Mouse (Mus musculus) CH12.LX (cell line): ENCODE measurements at regions not wholly inside any gene's neighbourhood (a gene's known extent, or its start where the extent isn't known, plus 50 kb on each side); places are given as distances from the start of the nearest gene placed in this dataset.

ENCODE experiments used
- DNase-seq: peaks from one replicate; pipeline ENCODE4 v3.0.0-alpha.2; 2013; ENCODE audit errors: extremely low read depth
- H3K27ac ChIP-seq: 2 replicates; pipeline ENCODE4 v1.5.1; 2012; ENCODE audit warnings: low read depth, mild to moderate bottlenecking, control low read depth, moderate library complexity; ENCODE audit not compliant: insufficient read depth
- H3K27me3 ChIP-seq: replicated peaks from 2 replicates; pipeline ENCODE3; 2012; ENCODE audit warnings: inconsistent platforms
- H3K36me3 ChIP-seq, 2 experiments: replicated peaks in 1 of 2; 2 replicates each; pipeline versions ENCODE3 to v1.6.1; 2012; ENCODE audit warnings: inconsistent platforms in 1 of 2, low read length in 1 of 2, mild to moderate bottlenecking in 1 of 2, mixed read lengths in 1 of 2, moderate library complexity in 1 of 2; ENCODE audit not compliant: control insufficient read depth in 1 of 2, insufficient read depth in 1 of 2
- H3K4me1 ChIP-seq, 2 experiments: 2 replicates each; pipeline ENCODE4 v1.6.1; 2012; ENCODE audit warnings: inconsistent platforms in 1 of 2, moderate library complexity in 1 of 2; ENCODE audit not compliant: insufficient read depth in 2 of 2, control insufficient read depth in 1 of 2
- H3K4me2 ChIP-seq: 2 replicates; pipeline ENCODE4 v1.6.1; 2012; ENCODE audit warnings: low read depth, mild to moderate bottlenecking, control low read depth; ENCODE audit not compliant: poor library complexity, insufficient read depth, severe bottlenecking
- H3K4me3 ChIP-seq, 3 experiments: fragments of 150-350 bp in 1 of 3; sonication (generic) in 1 of 3; replicated peaks in 1 of 3; 2 replicates each; pipeline versions ENCODE3 to v1.5.1; 2011 to 2012; ENCODE audit warnings: low read depth in 2 of 3, low read length in 2 of 3, mild to moderate bottlenecking in 2 of 3, moderate library complexity in 2 of 3, control low read depth in 1 of 3, improper control_type of control experiment in 1 of 3, inconsistent platforms in 1 of 3, mixed read lengths in 1 of 3; ENCODE audit not compliant: poor library complexity in 1 of 3
- H3K79me2 ChIP-seq: replicated peaks from 2 replicates; pipeline ENCODE4 v1.6.1; 2012; ENCODE audit warnings: mild to moderate bottlenecking, moderate library complexity; ENCODE audit not compliant: control insufficient read depth, poor library complexity, insufficient read depth, severe bottlenecking; ENCODE audit errors: extremely low read depth
- H3K9ac ChIP-seq: 2 replicates; pipeline ENCODE4 v1.6.1; 2012; ENCODE audit warnings: low read depth, mild to moderate bottlenecking, control low read depth, moderate library complexity; ENCODE audit not compliant: insufficient read depth
- H3K9me3 ChIP-seq: replicated peaks from 2 replicates; pipeline ENCODE3; 2012; ENCODE audit warnings: low read length, inconsistent platforms, mixed read lengths
- CHD1 ChIP-seq: IDR thresholded peaks from 2 replicates; pipeline ENCODE4 v1.6.1; 2012; ENCODE audit warnings: low read depth, low read length, improper control_type of control experiment, inconsistent platforms
- CHD2 ChIP-seq: IDR thresholded peaks from 2 replicates; pipeline ENCODE4 v1.6.1; 2011; ENCODE audit warnings: low read length, improper control_type of control experiment
- CTCF ChIP-seq, 2 experiments: IDR thresholded peaks in 1 of 2; conservative IDR thresholded peaks in 1 of 2; 2 replicates each; pipeline ENCODE4 v1.5.1; 2011 to 2012; ENCODE audit warnings: low read depth in 2 of 2, low read length in 2 of 2, improper control_type of control experiment in 1 of 2, inconsistent platforms in 1 of 2, mild to moderate bottlenecking in 1 of 2, moderate library complexity in 1 of 2
- E2F4 ChIP-seq: IDR thresholded peaks from 2 replicates; pipeline ENCODE4 v1.6.1; 2011; ENCODE audit warnings: low read depth, low read length, improper control_type of control experiment; ENCODE audit not compliant: insufficient replicate concordance
- ETS1 ChIP-seq: conservative IDR thresholded peaks from 2 replicates; pipeline ENCODE4 v1.6.1; 2012; ENCODE audit warnings: low read depth, mild to moderate bottlenecking, inconsistent platforms, low read length, improper control_type of control experiment, moderate library complexity
- GABPA ChIP-seq: IDR thresholded peaks from 2 replicates; pipeline ENCODE4 v1.6.1; 2012; ENCODE audit warnings: low read depth, low read length, improper control_type of control experiment, inconsistent platforms; ENCODE audit not compliant: insufficient replicate concordance
- IRF4 ChIP-seq: IDR thresholded peaks from 2 replicates; pipeline ENCODE4 v1.6.1; 2014; ENCODE audit warnings: low read depth, mild to moderate bottlenecking, inconsistent platforms, low read length, improper control_type of control experiment
- JUN ChIP-seq: IDR thresholded peaks from 2 replicates; pipeline ENCODE4 v1.6.1; 2011; ENCODE audit warnings: low read depth, mild to moderate bottlenecking, low read length, improper control_type of control experiment, moderate library complexity; ENCODE audit not compliant: insufficient read depth
- JUND ChIP-seq: conservative IDR thresholded peaks from 2 replicates; pipeline ENCODE4 v1.6.1; 2011; ENCODE audit warnings: low read depth, low read length, improper control_type of control experiment
- MEF2A ChIP-seq: IDR thresholded peaks from 2 replicates; pipeline ENCODE4 v1.6.1; 2014; ENCODE audit warnings: low read depth, mild to moderate bottlenecking, inconsistent platforms, low read length, improper control_type of control experiment, borderline replicate concordance
- NELFE ChIP-seq: IDR thresholded peaks from 2 replicates; pipeline ENCODE4 v1.6.1; 2011; ENCODE audit warnings: low read depth, low read length, improper control_type of control experiment
- PAX5 ChIP-seq: IDR thresholded peaks from 2 replicates; pipeline ENCODE4 v1.6.1; 2012; ENCODE audit warnings: low read length, inconsistent platforms, mixed read lengths
- RAD21 ChIP-seq: IDR thresholded peaks from 2 replicates; pipeline ENCODE4 v1.6.1; 2011; ENCODE audit warnings: low read depth, mild to moderate bottlenecking, low read length, improper control_type of control experiment, moderate library complexity
- SMC3 ChIP-seq: IDR thresholded peaks from 2 replicates; pipeline ENCODE4 v1.6.1; 2011; ENCODE audit warnings: low read depth, low read length, improper control_type of control experiment
- TCF12 ChIP-seq: IDR thresholded peaks from 2 replicates; pipeline ENCODE4 v1.6.1; 2014; ENCODE audit warnings: low read depth, mild to moderate bottlenecking, inconsistent platforms, low read length, improper control_type of control experiment
- UBTF ChIP-seq: IDR thresholded peaks from 2 replicates; pipeline ENCODE4 v1.6.1; 2012; ENCODE audit warnings: low read depth, mild to moderate bottlenecking, inconsistent platforms, low read length, improper control_type of control experiment, moderate library complexity
- USF2 ChIP-seq: conservative IDR thresholded peaks from 2 replicates; pipeline ENCODE4 v1.6.1; 2011; ENCODE audit warnings: low read depth, low read length, improper control_type of control experiment
- ZKSCAN1 ChIP-seq: IDR thresholded peaks from 2 replicates; pipeline ENCODE4 v1.6.1; 2012; ENCODE audit warnings: low read depth, inconsistent platforms, low read length, improper control_type of control experiment, borderline replicate concordance
- ZMIZ1 ChIP-seq: IDR thresholded peaks from 2 replicates; pipeline ENCODE4 v1.6.1; 2012; ENCODE audit warnings: low read depth, mild to moderate bottlenecking, inconsistent platforms, low read length, improper control_type of control experiment
- dilution Hi-C: fragments of 300-500 bp; cut with MboI; formaldehyde crosslinking; loops from 2 replicates; pipeline ENCODE4 v1.14.3; 2020; ENCODE audit warnings: low sequenced_read_pairs; ENCODE audit not compliant: extremely low pct_unique_long_range_greater_than_20kb, extremely low pct_ligation_motif_present
- in situ Hi-C: fragments of 300-500 bp; cut with MboI; formaldehyde crosslinking; loops from 3 replicates; pipeline ENCODE4 v1.14.3; 2019; ENCODE audit warnings: low sequenced_read_pairs, low pct_ligation_motif_present, low pct_unique_long_range_greater_than_20kb, mixed read lengths

GRCm38 (mm10) chr7:87113654-87114053, 117.7 kb downstream of the Vmn2r79 start:
- in situ Hi-C loops = no loop called here

GRCm38 (mm10) chr7:87122516-87122915, 123.4 kb upstream of the Nox4 start:
- DNase-seq = no peak
- H3K4me3 ChIP-seq = no peak overlapping the region
- no peak overlapping the region for H3K27ac ChIP-seq
- H3K79me2 ChIP-seq = no peaks in the 10 kb centered on the region
- H3K9ac ChIP-seq = no peak overlapping the region
- no peak for TF ChIP-seq IRF4
- TF ChIP-seq ZKSCAN1 = no peak
- no peak for TF ChIP-seq E2F4
- no peak for TF ChIP-seq CHD2
- TF ChIP-seq TCF12 = no peak
- TF ChIP-seq JUND = no peak
- TF ChIP-seq CHD1 = no peak
- TF ChIP-seq, all 38 proteins: peak for 0
- peaks cover 8% of the 10 kb centered on the region for H3K9me3 ChIP-seq
- H3K27me3 ChIP-seq = no peaks in the 10 kb centered on the region
- in situ Hi-C loops = no loop called here
- no peaks in the 10 kb centered on the region for H3K4me1 ChIP-seq
- H3K36me3 ChIP-seq = no peaks in the 10 kb centered on the region
- dilution Hi-C loops = no loop called here
- H3K4me2 ChIP-seq = no peak overlapping the region

More at GRCm38 (mm10) chr7:87113654-87114053, 117.7 kb downstream of the Vmn2r79 start:
- Histone ChIP-seq H3K9me3 (peaks cover 2% of the 10 kb centered on the region), H3K27me3 (no peaks in the 10 kb centered on the region), H3K27ac (no peak overlapping the region), H3K79me2 (no peaks in the 10 kb centered on the region), H3K36me3 (no peaks in the 10 kb centered on the region), H3K4me2 (no peak overlapping the region), H3K9ac (no peak overlapping the region), H3K4me1 (no peaks in the 10 kb centered on the region), H3K4me3 (no peak overlapping the region)
- DNase-seq = peak; percentile 40
- TF ChIP-seq JUN (no peak), ZMIZ1 (no peak), RAD21 (peak; percentile 10), SMC3 (peak; percentile 14; the same call in 1 of the 2 replicates), CTCF (conservative IDR thresholded peaks at IDR 0.05 in 1 of 2, IDR thresholded peaks at IDR 0.05 in 1 of 2; ENCODE audit: low read depth in 2 of 2, low read length in 2 of 2) (peak; percentile 18 to 48; a peak in 2 of 4 replicates), USF2 (no peak), PAX5 (no peak), CHD2 (no peak), ETS1 (no peak), MEF2A (no peak), ZKSCAN1 (no peak), UBTF (no peak), NELFE (no peak), GABPA (no peak)
- dilution Hi-C loops = no loop called here
